Mouse (Mus musculus) CH12.LX (cell line): ENCODE results near the gene Ubc. TPM values are rescaled to one million over a fixed set of nuclear protein-coding genes. Genes with fewer than 3 reads are reported as not detected.

Experiments
- DNase-seq: peaks from one replicate; pipeline ENCODE4 v3.0.0-alpha.2; 2013; ENCODE audit errors: extremely low read depth
- H3K27ac ChIP-seq: 2 replicates; pipeline ENCODE4 v1.5.1; 2012; ENCODE audit warnings: low read depth, mild to moderate bottlenecking, control low read depth, moderate library complexity; ENCODE audit not compliant: insufficient read depth
- H3K27me3 ChIP-seq: replicated peaks from 2 replicates; pipeline ENCODE3; 2012; ENCODE audit warnings: inconsistent platforms
- H3K36me3 ChIP-seq, 2 experiments: replicated peaks in 1 of 2; 2 replicates each; pipeline versions ENCODE3 to v1.6.1; 2012; ENCODE audit warnings: inconsistent platforms in 1 of 2, low read length in 1 of 2, mild to moderate bottlenecking in 1 of 2, mixed read lengths in 1 of 2, moderate library complexity in 1 of 2; ENCODE audit not compliant: control insufficient read depth in 1 of 2, insufficient read depth in 1 of 2
- H3K4me1 ChIP-seq, 2 experiments: 2 replicates each; pipeline ENCODE4 v1.6.1; 2012; ENCODE audit warnings: inconsistent platforms in 1 of 2, moderate library complexity in 1 of 2; ENCODE audit not compliant: insufficient read depth in 2 of 2, control insufficient read depth in 1 of 2
- H3K4me2 ChIP-seq: 2 replicates; pipeline ENCODE4 v1.6.1; 2012; ENCODE audit warnings: low read depth, mild to moderate bottlenecking, control low read depth; ENCODE audit not compliant: poor library complexity, insufficient read depth, severe bottlenecking
- H3K4me3 ChIP-seq, 3 experiments: fragments of 150-350 bp in 1 of 3; sonication (generic) in 1 of 3; replicated peaks in 1 of 3; 2 replicates each; pipeline versions ENCODE3 to v1.5.1; 2011 to 2012; ENCODE audit warnings: low read depth in 2 of 3, low read length in 2 of 3, mild to moderate bottlenecking in 2 of 3, moderate library complexity in 2 of 3, control low read depth in 1 of 3, improper control_type of control experiment in 1 of 3, inconsistent platforms in 1 of 3, mixed read lengths in 1 of 3; ENCODE audit not compliant: poor library complexity in 1 of 3
- H3K79me2 ChIP-seq: replicated peaks from 2 replicates; pipeline ENCODE4 v1.6.1; 2012; ENCODE audit warnings: mild to moderate bottlenecking, moderate library complexity; ENCODE audit not compliant: control insufficient read depth, poor library complexity, insufficient read depth, severe bottlenecking; ENCODE audit errors: extremely low read depth
- H3K9ac ChIP-seq: 2 replicates; pipeline ENCODE4 v1.6.1; 2012; ENCODE audit warnings: low read depth, mild to moderate bottlenecking, control low read depth, moderate library complexity; ENCODE audit not compliant: insufficient read depth
- H3K9me3 ChIP-seq: replicated peaks from 2 replicates; pipeline ENCODE3; 2012; ENCODE audit warnings: low read length, inconsistent platforms, mixed read lengths
- BHLHE40 ChIP-seq: IDR thresholded peaks from 2 replicates; pipeline ENCODE4 v1.6.1; 2011; ENCODE audit warnings: mild to moderate bottlenecking, low read depth, low read length, improper control_type of control experiment
- CTCF ChIP-seq, 2 experiments: IDR thresholded peaks in 1 of 2; conservative IDR thresholded peaks in 1 of 2; 2 replicates each; pipeline ENCODE4 v1.5.1; 2011 to 2012; ENCODE audit warnings: low read depth in 2 of 2, low read length in 2 of 2, improper control_type of control experiment in 1 of 2, inconsistent platforms in 1 of 2, mild to moderate bottlenecking in 1 of 2, moderate library complexity in 1 of 2
- E2F4 ChIP-seq: IDR thresholded peaks from 2 replicates; pipeline ENCODE4 v1.6.1; 2011; ENCODE audit warnings: low read depth, low read length, improper control_type of control experiment; ENCODE audit not compliant: insufficient replicate concordance
- ETS1 ChIP-seq: conservative IDR thresholded peaks from 2 replicates; pipeline ENCODE4 v1.6.1; 2012; ENCODE audit warnings: low read depth, mild to moderate bottlenecking, inconsistent platforms, low read length, improper control_type of control experiment, moderate library complexity
- HCFC1 ChIP-seq: IDR thresholded peaks from 2 replicates; pipeline ENCODE4 v1.6.1; 2012; ENCODE audit warnings: low read depth, mild to moderate bottlenecking, inconsistent platforms, low read length, improper control_type of control experiment
- IRF4 ChIP-seq: IDR thresholded peaks from 2 replicates; pipeline ENCODE4 v1.6.1; 2014; ENCODE audit warnings: low read depth, mild to moderate bottlenecking, inconsistent platforms, low read length, improper control_type of control experiment
- JUND ChIP-seq: conservative IDR thresholded peaks from 2 replicates; pipeline ENCODE4 v1.6.1; 2011; ENCODE audit warnings: low read depth, low read length, improper control_type of control experiment
- KAT2A ChIP-seq: IDR thresholded peaks from 2 replicates; pipeline ENCODE4 v1.6.1; 2012; ENCODE audit warnings: low read length, improper control_type of control experiment, inconsistent platforms; ENCODE audit not compliant: insufficient replicate concordance
- MAZ ChIP-seq: IDR thresholded peaks from 2 replicates; pipeline ENCODE4 v1.6.1; 2012; ENCODE audit warnings: low read depth, mild to moderate bottlenecking, inconsistent platforms, low read length, improper control_type of control experiment, moderate library complexity
- MXI1 ChIP-seq: IDR thresholded peaks from 2 replicates; pipeline ENCODE4 v1.6.1; 2011; ENCODE audit warnings: mild to moderate bottlenecking, low read depth, low read length, improper control_type of control experiment
- MYC ChIP-seq: IDR thresholded peaks from 2 replicates; pipeline ENCODE4 v1.6.1; 2011; ENCODE audit warnings: low read depth, mild to moderate bottlenecking, improper control_type of control experiment, low read length
- NELFE ChIP-seq: IDR thresholded peaks from 2 replicates; pipeline ENCODE4 v1.6.1; 2011; ENCODE audit warnings: low read depth, low read length, improper control_type of control experiment
- NRF1 ChIP-seq: IDR thresholded peaks from 2 replicates; pipeline ENCODE4 v1.6.1; 2014; ENCODE audit warnings: low read depth, mild to moderate bottlenecking, inconsistent platforms, low read length, improper control_type of control experiment, moderate library complexity
- PAX5 ChIP-seq: IDR thresholded peaks from 2 replicates; pipeline ENCODE4 v1.6.1; 2012; ENCODE audit warnings: low read length, inconsistent platforms, mixed read lengths
- POLR2A ChIP-seq: IDR thresholded peaks from 2 replicates; pipeline ENCODE4 v1.6.1; 2011; ENCODE audit warnings: low read depth, mild to moderate bottlenecking, improper control_type of control experiment, low read length
- POLR2AphosphoS2 ChIP-seq: IDR thresholded peaks from 2 replicates; pipeline ENCODE4 v1.6.1; 2011; ENCODE audit warnings: low read depth, low read length, improper control_type of control experiment
- RCOR1 ChIP-seq: conservative IDR thresholded peaks from 2 replicates; pipeline ENCODE4 v1.6.1; 2012; ENCODE audit warnings: low read depth, mild to moderate bottlenecking, inconsistent platforms, low read length, improper control_type of control experiment
- SMC3 ChIP-seq: IDR thresholded peaks from 2 replicates; pipeline ENCODE4 v1.6.1; 2011; ENCODE audit warnings: low read depth, low read length, improper control_type of control experiment
- TCF12 ChIP-seq: IDR thresholded peaks from 2 replicates; pipeline ENCODE4 v1.6.1; 2014; ENCODE audit warnings: low read depth, mild to moderate bottlenecking, inconsistent platforms, low read length, improper control_type of control experiment
- USF1 ChIP-seq: IDR thresholded peaks from 2 replicates; pipeline ENCODE4 v1.6.1; 2014; ENCODE audit warnings: low read depth, mild to moderate bottlenecking, inconsistent platforms, low read length, improper control_type of control experiment
- ZMIZ1 ChIP-seq: IDR thresholded peaks from 2 replicates; pipeline ENCODE4 v1.6.1; 2012; ENCODE audit warnings: low read depth, mild to moderate bottlenecking, inconsistent platforms, low read length, improper control_type of control experiment
- dilution Hi-C: fragments of 300-500 bp; cut with MboI; formaldehyde crosslinking; loops from 2 replicates; pipeline ENCODE4 v1.14.3; 2020; ENCODE audit warnings: low sequenced_read_pairs; ENCODE audit not compliant: extremely low pct_unique_long_range_greater_than_20kb, extremely low pct_ligation_motif_present
- in situ Hi-C: fragments of 300-500 bp; cut with MboI; formaldehyde crosslinking; loops from 3 replicates; pipeline ENCODE4 v1.14.3; 2019; ENCODE audit warnings: low sequenced_read_pairs, low pct_ligation_motif_present, low pct_unique_long_range_greater_than_20kb, mixed read lengths
- polyA plus RNA-seq: library from polyadenylated mRNA; unstranded; fragments of >175 nt; gene quantifications from 2 replicates; pipeline ENCODE4 v1.2.1, GENCODE M21; 2012; ENCODE audit warnings: low read depth; ENCODE audit not compliant: insufficient read length
- total RNA-seq, 2 experiments: library from RNA; depleted of rRNA; stranded (reverse); fragments of 300-350 nt in 1 of 2; fragments of >200 nt in 1 of 2; gene quantifications; 2 replicates each; pipeline ENCODE4 v1.2.3; 2012 to 2014

Ubc gene
- total and polyA plus RNA-seq, 3 experiments: 466 to 803 (median 656) TPM

GRCm38 (mm10) chr5:125402991-125403390 is 13.0 kb upstream of the Ubc start:
- no peak for TF ChIP-seq MYC
- TF ChIP-seq NRF1: no peak
- no peak for TF ChIP-seq KAT2A
- no peak for TF ChIP-seq USF1
- TF ChIP-seq IRF4: no peak
- no peak for TF ChIP-seq BHLHE40
- TF ChIP-seq POLR2AphosphoS2: no peak
- no peak for TF ChIP-seq RCOR1
- no peak for TF ChIP-seq POLR2A
- TF ChIP-seq ZMIZ1: no peak
- TF ChIP-seq MAZ: no peak
- TF ChIP-seq SMC3: no peak
- no peak for TF ChIP-seq CTCF (conservative IDR thresholded peaks at IDR 0.05 in 1 of 2, IDR thresholded peaks at IDR 0.05 in 1 of 2; ENCODE audit: low read depth in 2 of 2, low read length in 2 of 2)
- no peak for TF ChIP-seq TCF12
- no peak for TF ChIP-seq PAX5
- no peak for TF ChIP-seq E2F4
- no peak for TF ChIP-seq ETS1
- Histone ChIP-seq H3K9ac (no peak overlapping the region), H3K9me3 (no peaks in the 10 kb centered on the region), H3K27me3 (no peaks in the 10 kb centered on the region), H3K36me3 (no peaks in the 10 kb centered on the region), H3K4me3 (no peak overlapping the region), H3K4me1 (peaks cover 3 to 14% of the 10 kb centered on the region in 2 experiments; a peak in 3 of 4 replicates), H3K27ac (no peak overlapping the region), H3K79me2 (no peaks in the 10 kb centered on the region), H3K4me2 (no peak overlapping the region)
- dilution Hi-C loops (no loop called here), in situ Hi-C loops (no loop called here)
- DNase-seq: no peak

DNA sequence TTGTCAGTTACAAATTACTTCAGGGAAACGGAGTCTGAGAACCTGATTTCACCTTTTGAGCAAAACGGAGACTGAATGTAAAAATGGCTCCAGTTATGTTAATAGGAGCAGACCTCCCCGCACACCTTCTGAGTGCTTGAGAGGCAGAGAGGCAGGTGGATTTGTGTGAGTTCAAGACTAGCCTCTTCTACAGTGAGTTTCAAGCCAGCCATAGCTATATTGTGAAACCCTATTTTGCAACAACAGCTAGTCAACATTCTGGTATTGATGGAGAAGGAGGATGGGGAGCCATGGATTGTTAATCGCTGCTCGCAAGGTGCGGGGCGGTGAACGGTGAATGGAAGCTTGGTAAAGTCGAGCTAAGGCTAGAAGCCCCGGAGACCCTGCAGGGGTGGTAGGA is 12.5 kb upstream of the Ubc start:
- no peak overlapping the region for H3K27ac ChIP-seq
- no peaks in the 10 kb centered on the region for H3K9me3 ChIP-seq
- dilution Hi-C loops: no loop called here
- no peak overlapping the region for H3K4me2 ChIP-seq
- in situ Hi-C loops: no loop called here
- no peak overlapping the region for H3K9ac ChIP-seq
- H3K36me3 ChIP-seq: no peaks in the 10 kb centered on the region
- DNase-seq: no peak
- peaks cover 2 to 10% of the 10 kb centered on the region in 2 experiments; a peak in 3 of 4 replicates for H3K4me1 ChIP-seq
- H3K4me3 ChIP-seq: no peak overlapping the region
- no peaks in the 10 kb centered on the region for H3K79me2 ChIP-seq
- H3K27me3 ChIP-seq: no peaks in the 10 kb centered on the region
- no peak for TF ChIP-seq HCFC1
- no peak for TF ChIP-seq NRF1
- TF ChIP-seq NELFE: no peak
- TF ChIP-seq MXI1: no peak
- TF ChIP-seq JUND: no peak
- no peak for TF ChIP-seq USF1
- TF ChIP-seq SMC3: no peak
